Mouse (Mus musculus): ENCODE data around the gene Gm16503.
A peak's percentile ranks its signal among the peaks of the same experiment; 100 is the strongest.
"Not testable (repeated sequence)": the region's sequence is repeated elsewhere in the genome, so short reads cannot be mapped to it uniquely, and the experiment has no call there.

Gm16503 gene

DNA sequence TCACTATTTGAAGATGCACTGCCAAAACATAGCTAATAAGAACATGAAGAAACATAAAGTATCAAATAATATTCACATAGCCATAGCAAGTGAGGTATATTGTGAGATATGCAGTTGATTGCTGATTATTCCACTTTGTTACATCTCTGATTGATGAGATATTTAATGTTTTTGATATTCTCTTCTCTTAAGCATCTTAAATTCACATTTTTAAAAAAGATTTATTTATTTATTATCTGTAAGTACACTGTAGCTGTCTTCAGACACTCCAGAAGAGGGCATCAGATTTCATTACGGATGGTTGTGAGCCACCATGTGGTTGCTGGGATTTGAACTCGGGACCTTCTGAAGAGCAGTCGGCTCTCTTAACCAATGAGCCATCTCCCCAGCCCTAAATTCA is at the start of gene Gm16503:
Gene Gm16503 (plus strand): TSS at position 301 of the 400 bp plus-strand sequence.
- not testable (repeated sequence) for DNase-seq

DNA sequence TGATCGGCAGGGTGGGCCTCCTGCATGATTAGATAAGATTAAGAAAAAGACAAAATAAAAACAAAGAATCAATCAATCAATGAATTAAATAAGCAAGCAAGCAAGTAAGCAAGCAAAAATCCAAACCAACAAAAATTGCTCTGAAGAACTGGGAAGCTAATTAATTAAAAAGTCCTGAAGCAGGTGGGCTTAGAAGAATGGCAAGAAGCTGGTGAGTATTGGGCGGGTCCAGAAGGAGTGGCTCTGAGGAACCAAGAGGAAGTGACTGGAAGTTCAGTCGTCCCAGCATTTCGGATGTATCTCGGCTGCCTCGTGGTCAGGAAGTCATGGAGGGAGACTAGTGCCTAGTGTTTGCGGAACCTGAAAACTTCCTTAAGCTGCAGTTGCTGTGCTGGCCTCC is 47.9 kb upstream of the Gm16503 start, which contains the start of gene Zfp982:
Gene Zfp982 (plus strand): TSS at position 301 of the 400 bp plus-strand sequence.
- not testable (repeated sequence) for DNase-seq

DNA sequence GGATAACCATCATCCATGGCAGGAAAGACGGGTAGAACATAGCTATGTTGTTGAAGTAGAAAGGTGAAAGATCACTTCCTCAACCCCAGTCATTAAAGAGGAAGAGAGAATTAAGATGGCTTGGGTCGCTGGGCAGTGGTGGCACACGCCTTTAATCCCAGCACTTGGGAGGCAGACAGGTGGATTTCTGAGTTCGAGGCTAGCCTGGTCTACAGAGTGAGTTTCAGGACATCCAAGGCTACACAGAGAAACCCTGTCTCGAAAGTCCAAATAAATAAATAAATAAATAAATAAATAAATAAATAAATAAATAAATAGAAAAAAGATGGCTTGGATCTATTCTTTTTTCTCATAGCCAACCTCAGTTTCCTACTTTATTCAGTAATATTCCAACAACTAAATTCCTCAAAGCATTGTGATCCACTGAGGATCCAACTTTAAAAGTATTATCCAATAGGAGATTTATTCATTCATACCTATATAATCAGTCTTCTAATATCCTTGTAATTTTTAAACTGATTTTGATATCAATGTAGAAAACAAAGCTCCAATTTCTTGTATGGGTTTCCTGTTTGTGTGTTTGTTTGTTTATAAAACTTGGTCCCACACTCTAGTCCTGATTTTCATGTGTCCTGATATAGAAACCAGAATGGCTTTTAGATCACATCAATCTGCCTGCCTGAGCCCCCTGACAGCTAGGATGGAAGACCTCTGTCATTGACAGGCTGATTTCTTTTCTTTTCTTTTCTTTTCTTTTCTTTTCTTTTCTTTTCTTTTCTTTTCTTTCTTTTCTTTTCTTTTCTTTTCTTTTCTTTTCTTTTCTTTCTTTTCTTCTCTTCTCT is 41.0 kb upstream of the Gm16503 start:
- not testable (repeated sequence) for DNase-seq

DNA sequence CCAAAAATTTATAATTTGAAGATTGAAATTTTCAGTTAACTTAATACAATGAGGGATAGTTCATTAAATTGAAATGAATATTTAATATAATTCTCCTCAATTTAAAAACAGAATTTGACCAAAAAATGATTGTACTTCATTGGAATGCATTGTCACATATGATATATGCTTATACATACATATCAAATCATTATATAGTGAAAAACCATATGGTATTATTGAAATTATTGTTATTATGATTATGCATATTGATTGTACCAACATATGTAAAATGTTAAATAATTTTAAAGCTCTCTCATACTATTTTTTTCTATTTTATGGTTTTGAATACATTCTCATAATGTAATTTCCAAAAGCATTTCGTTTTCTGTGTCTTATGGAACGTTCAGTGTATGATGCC is 30.8 kb upstream of the Gm16503 start:
- no peak for DNase-seq

DNA sequence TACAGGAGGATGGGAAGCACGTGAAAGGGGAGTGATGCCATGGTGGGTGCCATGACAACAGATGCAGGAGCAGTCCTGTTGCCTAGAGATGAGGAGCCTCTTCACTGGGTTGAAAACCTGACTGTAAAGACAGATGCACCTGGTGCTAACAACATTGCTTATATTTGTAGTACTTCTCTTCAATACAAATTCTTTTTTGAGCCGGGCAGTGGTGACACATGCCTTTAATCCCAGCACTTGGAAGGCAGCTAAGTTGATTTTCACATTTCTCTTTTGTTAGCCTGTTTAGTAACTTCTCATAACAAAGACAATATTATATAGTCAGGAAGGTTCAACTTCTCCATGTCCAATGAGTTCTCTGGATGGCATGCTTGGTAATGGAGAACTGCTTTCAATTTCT is 21.0 kb upstream of the Gm16503 start:
- DNase-seq: peak; percentile 91

DNA sequence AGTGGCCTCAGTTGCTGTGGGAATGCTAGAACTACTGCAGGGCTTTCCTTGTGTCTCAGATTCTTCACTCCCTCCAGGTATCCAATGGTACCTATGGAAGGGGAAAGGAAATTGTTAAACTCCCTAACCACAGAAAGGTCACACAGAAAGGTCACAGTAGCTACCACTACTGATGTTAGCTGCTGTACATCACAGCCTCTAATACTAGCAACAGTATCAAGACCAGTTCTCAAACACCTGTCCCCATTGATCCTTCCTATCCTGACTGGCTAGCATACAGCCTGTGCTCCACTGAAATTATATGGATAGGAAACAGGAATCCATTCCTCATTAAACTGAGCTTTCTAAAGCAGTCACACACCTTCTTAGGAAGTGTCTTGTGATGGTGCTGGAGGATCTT is 19.9 kb upstream of the Gm16503 start:
- peak; percentile 74 for DNase-seq

DNA sequence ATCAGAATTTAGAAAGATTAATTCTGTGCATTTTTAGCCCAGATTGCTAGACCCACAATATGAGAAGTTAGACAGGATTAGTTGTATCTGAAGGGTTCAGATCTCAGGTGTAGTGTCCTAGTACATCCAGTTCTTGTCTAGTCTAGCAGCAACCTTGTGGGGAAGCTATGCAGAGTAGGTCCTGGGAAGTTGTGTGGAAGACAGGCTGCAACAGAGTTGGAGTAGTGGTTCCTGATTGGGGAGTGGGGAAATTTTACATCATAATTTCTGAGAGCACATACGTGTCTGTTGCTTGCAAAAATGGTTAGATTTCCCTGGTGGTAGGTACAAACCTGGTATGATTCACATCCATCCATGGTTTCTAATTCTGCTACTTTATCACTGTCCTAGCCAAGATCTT is 14.9 kb upstream of the Gm16503 start:
- DNase-seq: peak; percentile 84

DNA sequence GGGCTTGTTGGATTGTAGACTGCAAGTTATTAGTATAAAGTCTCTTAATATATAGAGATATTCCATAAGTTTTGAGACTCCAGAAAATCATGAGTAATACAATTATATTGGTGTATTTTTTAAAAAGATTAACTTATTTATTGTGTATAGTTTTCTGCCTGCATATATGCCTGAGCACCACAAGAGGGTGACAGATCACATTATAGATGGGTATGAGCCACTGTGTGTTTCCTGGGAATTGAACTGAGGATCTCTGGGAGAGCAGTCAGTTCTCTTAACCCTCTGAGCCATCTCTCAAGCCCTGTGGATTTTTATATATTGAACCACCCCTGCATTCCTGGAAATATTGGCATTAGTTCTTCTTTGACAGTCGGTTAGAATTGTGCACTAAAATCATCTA is 9.7 kb upstream of the Gm16503 start:
- DNase-seq: peak; percentile 29

DNA sequence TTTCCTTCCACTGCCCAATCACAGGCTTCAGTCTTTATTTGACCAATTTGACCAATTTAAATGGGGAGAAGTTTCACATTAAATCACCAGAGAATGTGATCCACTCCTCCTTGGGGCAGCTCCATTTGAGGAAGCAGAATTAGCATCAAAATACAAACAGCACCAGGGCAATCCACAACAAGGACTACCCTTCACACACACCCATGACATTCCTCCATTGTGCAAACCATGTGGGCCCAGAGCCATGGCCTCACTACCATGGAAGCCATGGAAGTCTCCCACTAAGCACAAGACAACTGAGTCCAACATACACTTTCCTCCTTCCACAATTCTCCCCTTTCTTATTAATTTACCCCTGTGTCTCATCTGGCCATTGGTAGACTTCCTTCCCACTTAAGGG is 4.1 kb upstream of the Gm16503 start:
- peak; percentile 78 for DNase-seq

DNA sequence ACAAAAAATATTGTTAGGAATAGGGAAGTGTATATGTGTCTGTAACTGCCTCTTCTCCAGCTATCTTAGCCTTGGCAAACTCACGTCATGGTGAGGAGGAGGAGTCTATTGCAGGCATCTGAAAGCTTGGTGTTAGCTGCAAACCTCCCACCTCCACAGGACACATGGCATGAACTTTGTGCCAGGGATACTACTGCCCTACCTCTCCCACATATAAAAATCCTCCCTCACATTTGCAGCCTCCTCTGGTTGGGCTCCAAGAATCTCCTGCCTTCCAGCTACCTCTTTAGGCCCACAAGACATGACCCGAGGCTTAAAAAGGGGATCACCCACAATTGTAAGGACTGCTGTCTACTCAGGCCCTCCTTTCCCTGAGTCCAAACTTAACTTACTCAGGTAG is 2.3 kb upstream of the Gm16503 start:
- DNase-seq: peak; percentile 84

DNA sequence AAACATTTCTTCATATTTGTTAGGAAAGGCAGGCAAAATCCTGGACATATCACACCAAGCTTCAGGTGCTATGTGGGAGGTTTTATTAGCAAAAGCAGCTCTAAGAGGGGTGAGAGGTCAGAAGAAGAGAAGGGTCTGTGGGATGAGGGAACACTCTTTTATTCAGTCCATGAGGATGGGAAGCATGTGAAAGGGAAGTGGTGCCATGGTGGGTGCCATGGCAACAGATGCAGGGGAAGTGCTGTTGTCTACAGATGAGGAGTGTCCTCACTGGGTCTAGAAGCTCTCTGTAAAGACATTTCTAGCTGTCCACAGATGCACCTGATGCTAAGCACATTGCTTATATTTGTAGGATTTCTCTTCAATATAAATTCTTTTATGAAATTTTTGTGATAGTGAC is 1.1 kb downstream of the Gm16503 start:
- peak; percentile 68 for DNase-seq

DNA sequence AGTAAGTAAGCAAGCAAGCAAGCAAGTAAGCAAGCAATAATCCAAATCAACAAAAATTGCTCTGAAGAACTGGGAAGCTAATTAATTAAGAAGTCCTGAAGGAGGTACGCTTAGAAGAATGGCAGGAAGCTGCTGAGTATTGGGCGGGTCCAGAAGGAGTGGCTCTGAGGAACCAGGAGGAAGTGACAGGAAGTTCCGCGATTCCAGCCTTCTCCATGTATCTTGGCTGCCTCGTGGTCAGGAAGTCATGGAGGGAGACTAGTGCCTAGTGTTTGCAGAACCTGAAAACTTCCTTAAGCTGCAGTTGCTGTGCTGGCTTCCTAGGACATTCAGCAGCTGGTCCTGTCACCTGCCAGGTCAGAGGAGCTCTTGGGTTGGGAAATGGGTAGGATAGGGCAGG is 13.1 kb downstream of the Gm16503 start, which contains the start of gene Zfp985:
Gene Zfp985 (plus strand): TSS at position 207 of the 400 bp plus-strand sequence.
- DNase-seq: peak; percentile 96

DNA sequence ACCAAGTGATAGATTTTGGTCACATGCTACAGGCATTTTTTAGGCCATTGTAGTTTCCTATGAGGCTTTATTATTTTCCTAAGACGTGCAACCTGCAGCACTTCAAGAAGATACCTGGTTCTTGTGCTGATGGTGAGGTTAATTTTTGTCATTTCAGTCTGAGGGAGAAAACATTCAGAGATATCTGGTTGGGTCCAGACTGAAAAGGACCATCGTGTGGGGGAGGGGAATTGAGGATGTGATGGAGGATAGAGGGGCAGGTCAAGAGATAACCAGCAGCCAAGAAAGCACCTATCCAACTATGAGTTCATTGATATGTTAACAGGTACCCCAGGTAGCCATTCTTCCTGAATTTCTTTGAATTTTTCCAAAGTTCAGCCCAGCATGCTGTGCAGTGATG is 14.3 kb downstream of the Gm16503 start:
- DNase-seq: peak; percentile 33

DNA sequence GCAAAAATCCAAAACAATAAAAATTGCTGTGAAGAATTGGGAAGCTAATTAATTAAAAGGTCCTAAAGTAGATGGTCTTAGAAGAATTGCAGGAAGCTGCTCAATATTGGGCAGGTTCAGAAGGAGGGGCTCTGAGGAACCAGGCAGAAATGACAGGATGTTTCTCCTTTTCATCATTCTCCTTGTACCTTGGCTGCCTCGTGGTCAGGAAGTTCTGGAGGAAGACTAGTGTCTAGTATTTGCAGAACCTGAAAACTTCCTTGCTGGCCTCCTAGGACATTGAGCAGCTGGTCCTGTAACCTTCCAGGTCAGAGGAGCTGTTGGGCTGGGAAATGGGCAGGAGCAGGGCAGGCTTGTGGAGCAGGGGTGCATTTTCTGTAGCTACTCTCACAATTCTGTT is 16.9 kb downstream of the Gm16503 start:
- DNase-seq: peak; percentile 93

DNA sequence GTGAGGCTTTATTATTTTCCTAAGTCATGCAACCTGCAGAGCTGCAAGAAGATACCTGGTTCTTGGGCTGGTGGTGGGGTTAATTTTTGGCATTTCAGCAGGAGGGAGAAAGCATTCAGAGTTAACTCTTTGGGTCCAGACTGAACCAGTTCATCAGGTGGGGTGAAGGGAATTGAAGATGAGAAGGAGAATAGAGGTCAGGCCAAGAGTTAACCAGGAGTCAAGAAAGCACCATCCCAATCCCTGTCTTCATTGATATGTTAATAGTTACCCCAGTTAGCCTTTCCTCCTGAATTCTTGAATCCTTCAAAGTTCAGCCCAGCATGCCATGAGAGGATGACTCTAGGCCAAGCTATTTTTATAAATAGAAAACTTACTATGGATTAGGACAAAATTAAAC is 18.0 kb downstream of the Gm16503 start:
- DNase-seq: peak; percentile 41

DNA sequence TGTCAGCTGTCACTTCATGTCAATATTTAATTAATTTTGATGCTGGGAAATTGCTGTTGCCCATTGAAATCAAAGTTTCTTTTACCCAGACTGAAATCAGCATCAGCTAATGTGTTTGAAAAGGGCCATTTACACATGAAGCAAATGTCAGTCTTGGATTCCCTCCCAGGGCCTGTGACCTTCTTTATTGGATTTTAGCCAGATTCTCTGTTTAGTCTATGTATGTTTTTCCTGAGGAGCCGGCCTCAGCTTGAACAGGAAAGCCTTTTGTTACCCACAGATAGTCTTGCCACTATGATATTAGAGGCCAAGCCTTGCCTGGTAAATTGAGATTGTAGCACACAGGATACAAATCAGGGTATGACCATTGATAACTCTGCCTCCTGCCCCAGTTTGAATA is 19.1 kb downstream of the Gm16503 start:
- DNase-seq: peak; percentile 91

DNA sequence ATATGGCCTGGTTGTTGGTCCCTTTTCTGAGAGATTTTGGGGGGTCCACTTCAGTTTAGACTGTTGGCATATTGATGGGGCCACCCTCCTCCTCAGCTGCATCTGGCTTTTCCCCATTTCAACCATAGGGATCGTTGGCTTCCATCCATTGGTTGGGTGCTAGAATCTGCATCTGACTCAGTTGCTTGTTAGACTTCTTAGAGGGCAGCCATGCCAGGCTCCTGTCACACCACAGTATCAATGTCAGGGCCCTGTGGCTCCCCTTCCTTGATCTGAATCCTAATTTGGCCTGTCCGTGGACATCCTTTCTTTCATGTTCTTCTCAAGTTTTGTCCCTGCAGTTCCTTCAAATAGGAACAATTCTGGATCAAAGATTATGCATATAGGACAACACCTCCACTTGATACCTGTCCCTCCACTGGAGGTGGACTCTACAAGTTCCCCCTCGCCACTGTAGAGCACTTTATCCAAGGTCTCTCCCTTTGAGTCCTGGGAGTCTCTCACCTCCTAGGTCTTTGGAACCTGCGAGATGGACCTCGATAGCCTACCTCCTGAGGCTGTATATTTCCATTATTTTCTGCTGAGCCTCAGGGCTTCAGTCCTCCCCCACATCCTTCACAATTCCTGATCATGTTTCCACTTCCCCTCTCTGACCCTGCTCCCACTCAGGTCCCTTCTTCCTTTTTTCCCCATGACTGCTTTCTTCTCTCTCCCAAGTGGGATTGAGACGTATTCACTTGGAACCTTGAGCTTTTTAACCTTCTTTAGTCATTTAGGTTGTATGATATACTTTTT is 25.6 kb downstream of the Gm16503 start:
- DNase-seq: peak; percentile 78

DNA sequence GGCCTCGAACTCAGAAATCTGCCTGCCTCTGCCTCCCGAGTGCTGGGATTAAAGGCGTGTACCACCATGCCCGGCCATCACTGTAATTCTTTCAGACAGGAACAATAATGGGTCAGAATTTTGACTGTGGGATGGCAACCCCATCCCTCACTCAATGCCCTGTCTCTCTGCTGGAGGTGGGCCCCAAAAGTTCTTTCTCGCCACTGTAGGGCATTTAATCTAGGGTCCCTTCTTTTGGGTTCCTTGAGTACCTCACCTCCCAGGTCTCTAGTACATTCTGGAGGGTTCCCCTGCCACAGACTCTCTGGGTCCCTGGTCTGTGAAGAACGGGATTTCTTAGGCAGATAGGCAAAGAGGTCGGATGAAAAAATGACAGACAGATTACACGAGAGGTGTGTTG is 31.1 kb downstream of the Gm16503 start:
- DNase-seq: peak; percentile 69

DNA sequence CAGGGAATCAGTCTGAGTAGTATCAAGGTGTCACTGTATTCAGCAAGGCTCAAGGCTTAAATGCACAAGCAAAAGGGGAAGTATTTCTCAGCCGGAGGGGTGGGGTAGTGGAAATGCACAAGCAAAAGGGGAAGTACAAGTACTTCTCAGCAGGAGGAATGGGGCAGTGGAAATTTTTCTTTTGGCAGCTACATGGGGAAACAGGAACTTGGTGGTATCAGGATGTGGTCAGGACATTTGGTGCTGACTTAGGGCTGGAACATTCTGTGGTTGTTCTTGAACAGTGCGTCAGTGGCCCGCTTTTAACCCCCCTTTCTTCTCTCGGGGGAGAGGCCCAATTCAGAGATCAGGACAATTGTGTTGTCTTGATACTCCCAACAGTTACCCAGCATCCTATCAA is 39.4 kb downstream of the Gm16503 start:
- peak; percentile 80 for DNase-seq

DNA sequence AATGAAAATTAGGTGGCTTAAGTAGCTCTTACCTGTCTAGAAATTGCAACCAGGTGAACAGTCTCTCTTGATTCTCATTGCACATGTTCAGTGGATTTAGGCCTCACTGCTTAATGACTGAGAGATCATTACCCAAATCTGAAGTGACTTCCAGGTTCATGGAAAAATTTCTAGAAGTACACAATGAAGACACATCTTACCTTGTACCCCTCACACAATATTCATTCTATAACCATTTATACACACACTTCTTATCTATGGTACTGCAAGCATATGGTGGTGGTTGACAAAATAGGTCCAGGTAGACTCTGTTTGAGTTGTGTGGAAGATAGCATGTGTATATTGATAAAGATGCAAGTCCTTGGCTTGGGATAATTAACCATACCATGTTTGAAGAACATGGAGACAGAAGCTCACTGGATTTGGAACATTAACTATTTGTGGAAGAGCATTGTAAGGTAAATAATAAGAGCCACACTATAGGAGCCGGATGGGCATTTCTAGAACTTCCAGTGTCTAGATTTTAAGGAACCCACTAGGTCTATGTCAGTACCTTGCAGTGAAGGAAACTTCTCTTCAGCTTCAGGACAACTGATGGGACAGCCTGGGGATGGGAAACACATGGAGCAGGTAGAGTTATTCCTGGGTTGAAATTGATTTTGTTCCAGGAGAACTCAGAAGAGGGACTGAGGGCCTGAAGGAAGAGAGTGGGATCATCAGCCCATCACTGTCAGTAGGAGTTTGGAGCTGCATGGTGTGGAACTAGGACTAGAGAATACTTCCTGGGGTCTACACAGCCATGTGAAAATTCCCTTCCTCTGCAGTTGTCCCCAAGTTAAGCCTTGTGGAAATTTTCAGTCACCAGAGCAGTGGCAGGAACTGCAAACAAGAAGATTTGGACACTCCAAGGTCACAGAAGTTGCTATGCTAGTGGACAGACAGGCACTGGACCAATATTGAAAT is 46.8 kb downstream of the Gm16503 start:
- peak; percentile 64 for DNase-seq
